ENCODE assay signal across 8 mouse cellular contexts in genomic region chr12:108546508-108547153, GRCm38 (mm10). TPM values are rescaled to one million over a fixed set of nuclear protein-coding genes. Genes with fewer than 3 reads are reported as not detected.
DNase-seq lines count a peak whose midpoint lies in the region; ATAC-seq lines count a peak whose summit lies in the region.

No protein-coding gene starts in this region.

- no peak overlapping the region for H3K9ac ChIP-seq in forebrain, embryonic 16.5 days (replicated peaks; ENCODE audit: low read depth, low read length)

- H3K36me3 ChIP-seq in heart, embryonic 10.5 days, result no peaks in the 10 kb centered on the region
- no peaks in the 10 kb centered on the region for H3K36me3 ChIP-seq in forebrain, embryonic 16.5 days (ENCODE audit: control insufficient read depth, insufficient read depth)
- no peaks in the 10 kb centered on the region for H3K36me3 ChIP-seq in midbrain, embryonic 10.5 days

- peak overlapping the region; percentile 9; the same call in 1 of the 2 replicates for H3K4me3 ChIP-seq in heart, embryonic 10.5 days
- no peak overlapping the region for H3K4me3 ChIP-seq in forebrain, embryonic 16.5 days (replicated peaks; ENCODE audit: low read length)
- H3K4me3 ChIP-seq in midbrain, embryonic 10.5 days, result peak overlapping the region; percentile 7; the same call in 1 of the 2 replicates

- H3K4me1 ChIP-seq in heart, embryonic 10.5 days, result peaks cover 31% of the 10 kb centered on the region
- peaks cover 4% of the 10 kb centered on the region for H3K4me1 ChIP-seq in forebrain, embryonic 16.5 days (replicated peaks; ENCODE audit: control insufficient read depth, insufficient read depth, low read length)
- H3K4me1 ChIP-seq in midbrain, embryonic 10.5 days, result peaks cover 47% of the 10 kb centered on the region

- no peaks in the 10 kb centered on the region for H3K9me3 ChIP-seq in heart, embryonic 10.5 days
- H3K9me3 ChIP-seq in forebrain, embryonic 16.5 days (ENCODE audit: control insufficient read depth, low read length), result no peaks in the 10 kb centered on the region
- no peaks in the 10 kb centered on the region; the same call in 1 of the 2 replicates for H3K9me3 ChIP-seq in midbrain, embryonic 10.5 days (replicated peaks)

- intact Hi-C loops in heart, postnatal 25 days (cut with DNase I), result no loop called here

- H3K27ac ChIP-seq in heart, embryonic 10.5 days, result peak overlapping the region; percentile 56
- H3K27ac ChIP-seq in forebrain, embryonic 16.5 days (ENCODE audit: low read length), result no peak overlapping the region; the same call in 1 of the 2 replicates
- H3K27ac ChIP-seq in midbrain, embryonic 10.5 days (replicated peaks), result peak overlapping the region; percentile 86

- no peak overlapping the region for H3K4me2 ChIP-seq in forebrain, embryonic 16.5 days (ENCODE audit: low read length)

- WGBS in heart, embryonic 10.5 days, result 13% methylated on average over 10 of the region's 10 CpGs
- WGBS in forebrain, embryonic 16.5 days, result 9% methylated on average over 10 of the region's 10 CpGs
- WGBS in midbrain, embryonic 10.5 days, result 18% methylated on average over 10 of the region's 10 CpGs

- H3K27me3 ChIP-seq in heart, embryonic 10.5 days (ENCODE audit: insufficient read depth, poor library complexity, severe bottlenecking), result no peaks in the 10 kb centered on the region
- H3K27me3 ChIP-seq in forebrain, embryonic 16.5 days (replicated peaks; ENCODE audit: control insufficient read depth, insufficient read depth, low read length), result no peaks in the 10 kb centered on the region
- H3K27me3 ChIP-seq in midbrain, embryonic 10.5 days (ENCODE audit: low read depth, poor library complexity, severe bottlenecking), result 0 out of 2 replicates have a peak, but pooled peaks cover 6% of the 10 kb centered on the region

- ATAC-seq in forebrain, embryonic 16.5 days, result peak; percentile 68

- DNase-seq in heart, embryonic 10.5 days (ENCODE audit: low spot score), result peak; percentile 79
- no peak for DNase-seq in heart, postnatal 25 days (ENCODE audit: low spot score)
- peak; percentile 44 for DNase-seq in adrenal gland, adult 8-10 months
- peak; percentile 57 for DNase-seq in midbrain, embryonic 10.5 days (ENCODE audit: low spot score)
- no peak for DNase-seq in ovary, postnatal 10 days (ENCODE audit: low spot score)
- DNase-seq in left cerebral cortex, adult 8-10 months (ENCODE audit: low spot score in 2 of 2), result no peak
- no peak for DNase-seq in liver

RNA-seq across cellular contexts. Expression of gene Evl, which starts 7.9 kb away (rescaled TPM):
- polyA plus RNA-seq in heart, embryonic 10.5 days (2016; fragmentation: Nextera tagmentation; extraction: Ambion mirVana), result 29.6 and 42.5 TPM in 2 replicates
- 10 to 100 TPM; 50.8 to 51.7 TPM for total RNA-seq in heart, postnatal 25 days (2021)
- 10 to 100 TPM; 45.4 to 65.2 (median 50.3) TPM for total RNA-seq in adrenal gland, adult 8-10 months (2022)
- 196 and 218 TPM in 2 replicates for polyA plus RNA-seq in forebrain, embryonic 16.5 days (2015; fragmentation: Nextera tagmentation; extraction: Ambion mirVana)
- 57.7 and 75.0 TPM in 2 replicates for polyA plus RNA-seq in midbrain, embryonic 10.5 days (2016; fragmentation: Nextera tagmentation; extraction: Ambion mirVana)
- 100 to 1,000 TPM; 220 to 260 (median 242) TPM for total RNA-seq in left cerebral cortex, adult 8-10 months (2022)

Comparison
In these comparisons a context has a peak if more than half of its experiments do, and no peak if none do; other contexts are left out.
1. DNase-seq: peak in heart, embryonic 10.5 days (single experiment), adrenal gland, adult 8-10 months (single experiment) and midbrain, embryonic 10.5 days (single experiment); none in heart, postnatal 25 days (single experiment), ovary, postnatal 10 days (single experiment), left cerebral cortex, adult 8-10 months (0 of 2) and liver (single experiment).